Mouse (Mus musculus): ENCODE data around the gene 1700080E11Rik.

DNA sequence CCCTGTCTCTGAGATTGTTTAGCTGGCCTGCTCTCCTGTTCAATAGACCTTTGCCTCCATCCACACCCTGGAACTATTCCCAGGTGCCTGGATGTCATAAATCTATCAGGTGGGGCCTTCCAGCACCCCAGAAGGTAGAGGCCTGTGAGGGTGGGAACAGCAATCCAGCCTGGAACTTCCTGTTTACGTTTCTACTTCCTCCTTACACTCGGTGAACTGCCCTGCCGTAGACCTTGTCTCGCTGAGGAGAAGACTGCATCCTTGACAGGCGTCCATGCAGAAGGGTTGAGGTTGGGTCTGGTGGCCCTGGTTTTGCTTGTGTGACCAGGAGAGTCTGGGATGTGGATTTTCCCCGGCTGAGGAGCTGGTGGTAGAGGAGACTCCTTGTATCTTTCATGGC is 5.7 kb downstream of the 1700080E11Rik start:
- TF ChIP-seq CTCF (IDR thresholded peaks at IDR 0.05; ENCODE audit: low read depth) (no peak), EP300 (IDR thresholded peaks at IDR 0.05; ENCODE audit: low read depth) (no peak)

Data from heart, postnatal 0 days (tissue).